18 mouse cellular contexts compared by ENCODE assay signal in the genomic region with DNA sequence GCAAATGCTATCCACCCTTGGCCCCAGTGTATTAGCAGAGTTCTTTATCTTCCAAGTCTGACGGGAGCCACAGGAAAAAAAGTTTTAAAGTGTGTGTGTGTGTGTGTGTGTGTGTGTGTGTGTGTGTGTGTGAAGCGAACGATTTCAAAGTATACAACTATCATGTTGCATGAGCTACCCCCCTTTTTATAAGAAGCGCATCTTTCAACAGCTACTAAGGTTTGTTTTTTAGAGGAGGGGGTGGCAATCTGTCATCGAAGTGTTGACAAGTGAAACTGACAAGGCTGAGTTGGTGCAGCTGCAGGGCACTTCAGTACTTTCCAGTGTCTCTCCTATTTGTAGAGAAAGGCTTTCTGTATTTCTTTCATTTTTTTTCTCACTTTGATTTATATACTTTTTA.
A peak's percentile ranks its signal among the peaks of the same experiment; 100 is the strongest.
DNase-seq lines count a peak whose midpoint lies in the region; ATAC-seq lines count a peak whose summit lies in the region.
"Had no signal": no experiment of that assay in that cellular context is flagged by ENCODE, and none has a peak within 500 bp of the region (broad histone marks: within the 10 kb centered on the region; RNA-seq: fewer than 3 reads in every experiment).

No protein-coding gene starts in this region.

- peak overlapping the region; percentile 26 for H3K27ac ChIP-seq in heart, embryonic 12.5 days (ENCODE audit: poor library complexity, severe bottlenecking)
- H3K27ac ChIP-seq in hindbrain, embryonic 10.5 days, result no peak overlapping the region
- no peak overlapping the region for H3K27ac ChIP-seq in hindbrain, embryonic 12.5 days
- H3K27ac ChIP-seq: hindbrain, postnatal 0 days; layer of hippocampus, adult 2 months; limb, embryonic 15.5 days; liver, embryonic 15.5 days had no signal

- 0 out of 2 replicates have a peak, but pooled peaks cover 5% of the 10 kb centered on the region for H3K9me3 ChIP-seq in heart, embryonic 12.5 days (replicated peaks)
- H3K9me3 ChIP-seq in hindbrain, embryonic 10.5 days, result peaks cover 3% of the 10 kb centered on the region; the same call in 1 of the 2 replicates
- H3K9me3 ChIP-seq in hindbrain, embryonic 12.5 days (replicated peaks), result no peaks in the 10 kb centered on the region
- H3K9me3 ChIP-seq: limb, embryonic 15.5 days; liver, embryonic 15.5 days had no signal

- H3K27me3 ChIP-seq in heart, embryonic 12.5 days (replicated peaks), result no peaks in the 10 kb centered on the region
- no peaks in the 10 kb centered on the region for H3K27me3 ChIP-seq in hindbrain, embryonic 10.5 days (ENCODE audit: insufficient read depth, poor library complexity, severe bottlenecking)
- no peaks in the 10 kb centered on the region for H3K27me3 ChIP-seq in hindbrain, embryonic 12.5 days
- H3K27me3 ChIP-seq: limb, embryonic 15.5 days; liver, embryonic 15.5 days; megakaryocyte, embryonic 14.5 days had no signal

- 8% methylated on average over 5 of the region's 5 CpGs for WGBS in heart, embryonic 12.5 days
- WGBS in hindbrain, embryonic 10.5 days, result 64% methylated on average over 5 of the region's 5 CpGs
- 53% methylated on average over 5 of the region's 5 CpGs for WGBS in hindbrain, embryonic 12.5 days

- DNase-seq in heart, postnatal 36 days, result no peak
- peak; percentile 14 for DNase-seq in hindbrain, embryonic 10.5 days (ENCODE audit: low spot score)
- DNase-seq in adipocyte (ENCODE audit: low spot score), result peak; percentile 10
- DNase-seq in embryo, embryonic 9.5 days (ENCODE audit: extremely low spot score), result peak; percentile 39
- no peak for DNase-seq in cerebellum, postnatal 14 days
- DNase-seq: B cell, adult 2 months; cerebellum, adult 2 months; kidney, postnatal 10 days; retina, postnatal 1 day had no signal

- no peak overlapping the region for H3K4me3 ChIP-seq in heart, embryonic 12.5 days
- H3K4me3 ChIP-seq in hindbrain, embryonic 10.5 days, result no peak overlapping the region
- H3K4me3 ChIP-seq in hindbrain, embryonic 12.5 days, result no peak overlapping the region
- H3K4me3 ChIP-seq: layer of hippocampus, adult 2 months; limb, embryonic 15.5 days; liver, embryonic 15.5 days; megakaryocyte, embryonic 14.5 days had no signal

- H3K9ac ChIP-seq in heart, embryonic 12.5 days, result no peak overlapping the region
- no peak overlapping the region for H3K9ac ChIP-seq in hindbrain, embryonic 12.5 days
- H3K9ac ChIP-seq: limb, embryonic 15.5 days; liver, embryonic 15.5 days had no signal

- H3K36me3 ChIP-seq in heart, embryonic 12.5 days, result no peaks in the 10 kb centered on the region
- H3K36me3 ChIP-seq in hindbrain, embryonic 10.5 days, result no peaks in the 10 kb centered on the region
- no peaks in the 10 kb centered on the region for H3K36me3 ChIP-seq in hindbrain, embryonic 12.5 days
- H3K36me3 ChIP-seq: limb, embryonic 15.5 days; liver, embryonic 15.5 days had no signal

- peak; percentile 73; the same call in 1 of the 2 replicates for ATAC-seq in heart, embryonic 12.5 days (ENCODE audit: insufficient number of reproducible peaks, low FRiP score)
- ATAC-seq in hindbrain, embryonic 12.5 days (ENCODE audit: low FRiP score), result no peak
- ATAC-seq: hindbrain, postnatal 0 days; intestine, postnatal 0 days; midbrain, embryonic 16.5 days had no signal

- intact Hi-C loops in heart, postnatal 36 days (cut with DNase I), result no loop called here

- H3K4me1 ChIP-seq in heart, embryonic 12.5 days (replicated peaks), result peaks cover 14% of the 10 kb centered on the region
- no peaks in the 10 kb centered on the region for H3K4me1 ChIP-seq in hindbrain, embryonic 10.5 days (replicated peaks)
- no peaks in the 10 kb centered on the region for H3K4me1 ChIP-seq in hindbrain, embryonic 12.5 days
- H3K4me1 ChIP-seq: limb, embryonic 15.5 days; liver, embryonic 15.5 days; megakaryocyte, embryonic 14.5 days had no signal

- peak overlapping the region; percentile 51 for H3K4me2 ChIP-seq in heart, embryonic 12.5 days
- no peak overlapping the region for H3K4me2 ChIP-seq in hindbrain, embryonic 12.5 days (replicated peaks)
- H3K4me2 ChIP-seq: limb, embryonic 15.5 days; liver, embryonic 15.5 days had no signal

Comparison
In these comparisons a context has a peak if more than half of its experiments do, and no peak if none do; other contexts are left out.
1. DNase-seq: peak in hindbrain, embryonic 10.5 days (single experiment), adipocyte (single experiment) and embryo, embryonic 9.5 days (single experiment); none in heart, postnatal 36 days (0 of 2) and cerebellum, postnatal 14 days (0 of 2).